11 mouse cellular contexts compared by ENCODE assay signal in genomic region chr5:111058401-111059139, GRCm38 (mm10).
A peak's percentile ranks its signal among the peaks of the same experiment; 100 is the strongest.
DNase-seq lines count a peak whose midpoint lies in the region; ATAC-seq and TF ChIP-seq lines count a peak whose summit lies in the region.
"Had no signal": no experiment of that assay in that cellular context is flagged by ENCODE, and none has a peak within 500 bp of the region (broad histone marks: within the 10 kb centered on the region; RNA-seq: fewer than 3 reads in every experiment).

No protein-coding gene starts in this region.

- peaks cover 17% of the 10 kb centered on the region for H3K4me1 ChIP-seq in cerebellum, adult 2 months (ENCODE audit: control insufficient read depth, insufficient read depth, low read length)
- H3K4me1 ChIP-seq in hindbrain, embryonic 14.5 days (replicated peaks; ENCODE audit: control insufficient read depth, insufficient read depth, low read length) = peaks cover 62% of the 10 kb centered on the region
- H3K4me1 ChIP-seq in midbrain, postnatal 0 days (ENCODE audit: insufficient read depth, low read length) = peaks cover 35% of the 10 kb centered on the region

- WGBS in cerebellum, adult 2 months = 16% methylated on average over 22 of the region's 22 CpGs
- 53% methylated on average over 22 of the region's 22 CpGs for WGBS in hindbrain, embryonic 14.5 days
- WGBS in midbrain, postnatal 0 days = 54% methylated on average over 22 of the region's 22 CpGs

- H3K27ac ChIP-seq in gastrocnemius, adult 2 months = peak overlapping the region; percentile 80
- peak overlapping the region; percentile 37; the same call in 1 of the 2 replicates for H3K27ac ChIP-seq in cerebellum, adult 2 months (ENCODE audit: insufficient read depth, low read length)
- no peak overlapping the region; the same call in 1 of the 2 replicates for H3K27ac ChIP-seq in hindbrain, embryonic 14.5 days
- H3K27ac ChIP-seq in midbrain, postnatal 0 days (ENCODE audit: low read depth, low read length) = peak overlapping the region; percentile 47; the same call in 1 of the 2 replicates
- H3K27ac ChIP-seq: macrophage had no signal

- TF ChIP-seq POLR2A in cerebellum, adult 2 months (IDR thresholded peaks at IDR 0.05; ENCODE audit: borderline replicate concordance, insufficient read depth, low read length) = no peak

- no peak for DNase-seq in gastrocnemius, adult 2 months
- DNase-seq in gastrocnemius, postnatal 36 days = no peak
- peak; percentile 44 to 63 for DNase-seq in cerebellum, adult 2 months
- DNase-seq in hindbrain, embryonic 14.5 days (ENCODE audit: low spot score) = no peak
- no peak for DNase-seq in midbrain, postnatal 0 days (ENCODE audit: low spot score)
- DNase-seq in thymus, postnatal 4 days = peak; percentile 58
- DNase-seq in urinary bladder, postnatal 25 days (ENCODE audit: low spot score) = no peak
- DNase-seq in testis, postnatal 14 days (ENCODE audit: low spot score) = no peak

- H3K27me3 ChIP-seq in cerebellum, adult 2 months (ENCODE audit: control insufficient read depth, insufficient read depth, low read length) = no peaks in the 10 kb centered on the region
- H3K27me3 ChIP-seq in hindbrain, embryonic 14.5 days (ENCODE audit: control insufficient read depth, insufficient read depth, low read length) = no peaks in the 10 kb centered on the region
- H3K27me3 ChIP-seq in midbrain, postnatal 0 days (ENCODE audit: insufficient read depth, low read length) = no peaks in the 10 kb centered on the region
- H3K27me3 ChIP-seq: CH12.LX had no signal

- no peaks in the 10 kb centered on the region for H3K9me3 ChIP-seq in hindbrain, embryonic 14.5 days (ENCODE audit: control insufficient read depth, low read length)
- H3K9me3 ChIP-seq in midbrain, postnatal 0 days (ENCODE audit: low read length) = no peaks in the 10 kb centered on the region

- no peak for ATAC-seq in hindbrain, embryonic 14.5 days (ENCODE audit: low FRiP score)
- ATAC-seq in midbrain, postnatal 0 days (ENCODE audit: low FRiP score) = no peak

- no peaks in the 10 kb centered on the region for H3K36me3 ChIP-seq in hindbrain, embryonic 14.5 days (replicated peaks; ENCODE audit: control insufficient read depth, insufficient read depth)
- no peaks in the 10 kb centered on the region for H3K36me3 ChIP-seq in midbrain, postnatal 0 days (ENCODE audit: insufficient read depth, low read length)

- H3K4me3 ChIP-seq in gastrocnemius, adult 2 months = no peak overlapping the region
- peak overlapping the region; percentile 29 for H3K4me3 ChIP-seq in cerebellum, adult 2 months (replicated peaks; ENCODE audit: insufficient read depth, low read depth, low read length)
- H3K4me3 ChIP-seq in hindbrain, embryonic 14.5 days (replicated peaks; ENCODE audit: low read length) = no peak overlapping the region
- no peak overlapping the region for H3K4me3 ChIP-seq in midbrain, postnatal 0 days (ENCODE audit: low read depth, low read length)
- H3K4me3 ChIP-seq: erythroblast, embryonic 14.5 days had no signal

- no peak overlapping the region for H3K4me2 ChIP-seq in hindbrain, embryonic 14.5 days (replicated peaks)
- no peak overlapping the region for H3K4me2 ChIP-seq in midbrain, postnatal 0 days (ENCODE audit: low read depth, low read length, poor library complexity, severe bottlenecking)

- intact Hi-C loops in gastrocnemius, adult 2 months (cut with DNase I) = no loop called here
- intact Hi-C loops in gastrocnemius, postnatal 36 days (cut with DNase I) = no loop called here

- TF ChIP-seq CTCF in gastrocnemius, adult 2 months (IDR thresholded peaks at IDR 0.05) = no peak
- TF ChIP-seq CTCF in cerebellum, adult 2 months (IDR thresholded peaks at IDR 0.05; ENCODE audit: borderline replicate concordance, insufficient read depth, low read depth, low read length) = no peak
- no peak for TF ChIP-seq CTCF in midbrain, postnatal 0 days (IDR thresholded peaks at IDR 0.05)

- H3K9ac ChIP-seq in hindbrain, embryonic 14.5 days = 0 out of 2 replicates have a peak overlapping the region, but pooled peaks have one; percentile 2
- no peak overlapping the region for H3K9ac ChIP-seq in midbrain, postnatal 0 days (replicated peaks; ENCODE audit: low read length, poor library complexity, severe bottlenecking)

Comparison
In these comparisons a context has a peak if more than half of its experiments do, and no peak if none do; other contexts are left out.
1. DNase-seq: peak in cerebellum, adult 2 months (2 of 2) and thymus, postnatal 4 days (single experiment); none in gastrocnemius, adult 2 months (single experiment), gastrocnemius, postnatal 36 days (0 of 2), hindbrain, embryonic 14.5 days (single experiment), midbrain, postnatal 0 days (single experiment), urinary bladder, postnatal 25 days (single experiment) and testis, postnatal 14 days (single experiment).